Mouse (Mus musculus) MEL (cell line): ENCODE data around the gene Setd5.

Experiments
- CHD2 ChIP-seq: IDR thresholded peaks from 2 replicates; pipeline ENCODE4 v1.6.1; 2011; ENCODE audit warnings: low read length, improper control_type of control experiment
- CTCF ChIP-seq, 3 experiments: IDR thresholded peaks in 2 of 3; conservative IDR thresholded peaks in 1 of 3; 2 replicates each; pipeline ENCODE4 v1.5.1; 2011 to 2012; ENCODE audit warnings: low read length in 3 of 3, low read depth in 2 of 3, mild to moderate bottlenecking in 2 of 3, improper control_type of control experiment in 1 of 3, inconsistent platforms in 1 of 3, mixed read lengths in 1 of 3, moderate library complexity in 1 of 3; ENCODE audit not compliant: control insufficient read depth in 1 of 3, insufficient read depth in 1 of 3, poor library complexity in 1 of 3, severe bottlenecking in 1 of 3
- EP300 ChIP-seq, 2 experiments: IDR thresholded peaks; 2 replicates each; pipeline ENCODE4 v1.6.1; 2011; ENCODE audit warnings: improper control_type of control experiment in 2 of 2, low read length in 2 of 2, low read depth in 1 of 2, mild to moderate bottlenecking in 1 of 2
- GABPA ChIP-seq: IDR thresholded peaks from 2 replicates; pipeline ENCODE4 v1.6.1; 2012; ENCODE audit warnings: low read depth, mild to moderate bottlenecking, inconsistent platforms, low read length, improper control_type of control experiment, moderate library complexity
- JUND ChIP-seq: IDR thresholded peaks from 2 replicates; pipeline ENCODE4 v1.6.1; 2011; ENCODE audit warnings: low read depth, mild to moderate bottlenecking, improper control_type of control experiment, low read length
- MAFK ChIP-seq: IDR thresholded peaks from 2 replicates; pipeline ENCODE4 v1.6.1; 2011; ENCODE audit warnings: low read depth, mild to moderate bottlenecking, low read length, improper control_type of control experiment, borderline replicate concordance
- MAX ChIP-seq: IDR thresholded peaks from 2 replicates; pipeline ENCODE4 v1.6.1; 2011; ENCODE audit warnings: low read length, improper control_type of control experiment
- MAZ ChIP-seq: IDR thresholded peaks from 2 replicates; pipeline ENCODE4 v1.6.1; 2012; ENCODE audit warnings: low read depth, mild to moderate bottlenecking, inconsistent platforms, low read length, improper control_type of control experiment
- MXI1 ChIP-seq: IDR thresholded peaks from 2 replicates; pipeline ENCODE4 v1.6.1; 2011; ENCODE audit warnings: mild to moderate bottlenecking, low read depth, low read length, improper control_type of control experiment
- MYC ChIP-seq: IDR thresholded peaks from 2 replicates; pipeline ENCODE4 v1.6.1; 2011; ENCODE audit warnings: low read depth, mild to moderate bottlenecking, low read length, improper control_type of control experiment, moderate library complexity
- POLR2A ChIP-seq, 2 experiments: IDR thresholded peaks; 2 replicates each; pipeline ENCODE4 v1.6.1; 2011 to 2012; ENCODE audit warnings: low read length in 2 of 2, mild to moderate bottlenecking in 2 of 2, control low read depth in 1 of 2, improper control_type of control experiment in 1 of 2, low read depth in 1 of 2, moderate library complexity in 1 of 2; ENCODE audit not compliant: control insufficient read depth in 1 of 2, insufficient read depth in 1 of 2, poor library complexity in 1 of 2
- USF1 ChIP-seq: IDR thresholded peaks from 2 replicates; pipeline ENCODE4 v1.6.1; 2014; ENCODE audit warnings: low read depth, mild to moderate bottlenecking, inconsistent platforms, low read length, improper control_type of control experiment, moderate library complexity

GRCm38 (mm10) chr6:113175469-113175868 lies 98.3 kb downstream of the Setd5 start:
- no peak for TF ChIP-seq GABPA
- TF ChIP-seq MXI1 = no peak
- TF ChIP-seq CTCF (IDR thresholded peaks at IDR 0.05 in 2 of 3, conservative IDR thresholded peaks at IDR 0.05 in 1 of 3; ENCODE audit: control insufficient read depth in 1 of 3, insufficient read depth in 1 of 3, low read depth in 2 of 3, low read length in 3 of 3, poor library complexity in 1 of 3, severe bottlenecking in 1 of 3) = no peak
- no peak for TF ChIP-seq POLR2A (IDR thresholded peaks at IDR 0.05; ENCODE audit: control insufficient read depth in 1 of 2, insufficient read depth in 1 of 2, low read depth in 1 of 2, low read length in 2 of 2, poor library complexity in 1 of 2)
- no peak for TF ChIP-seq MAZ
- no peak for TF ChIP-seq CHD2
- no peak for TF ChIP-seq JUND
- TF ChIP-seq MYC = no peak
- no peak for TF ChIP-seq MAFK
- no peak for TF ChIP-seq MAX
- TF ChIP-seq EP300 (IDR thresholded peaks at IDR 0.05; ENCODE audit: low read depth in 1 of 2, low read length in 2 of 2) = no peak
- TF ChIP-seq USF1 = no peak
